Mouse (Mus musculus) ES-Bruce4 (cell line): Measurements from ENCODE around the gene Rel.

Experiments
- CTCF ChIP-seq: IDR thresholded peaks from one replicate; pipeline ENCODE4 v1.8.1; 2011; ENCODE audit warnings: low read depth, low read length
- EP300 ChIP-seq: IDR thresholded peaks from 2 replicates; pipeline ENCODE4 v1.6.1; 2011; ENCODE audit warnings: low read depth, low read length; ENCODE audit not compliant: insufficient read depth
- POLR2A ChIP-seq: IDR thresholded peaks from one replicate; pipeline ENCODE4 v1.8.1; 2011; ENCODE audit warnings: low read length; ENCODE audit not compliant: insufficient read depth

- no peak for TF ChIP-seq CTCF
- TF ChIP-seq EP300 = no peak
- no peak for TF ChIP-seq POLR2A
These were observed 72.2 kb downstream of the Rel start for GRCm38 (mm10) chr11:23698526-23698925.
